Mouse (Mus musculus) effector memory CD4-positive, alpha-beta T cell, adult 7 months (primary cell): ENCODE results near the gene Bcdin3d. TPM values are rescaled to one million over a fixed set of nuclear protein-coding genes. Genes with fewer than 3 reads are reported as not detected.

Source experiments
- polyA plus RNA-seq: library from polyadenylated mRNA; unstranded; fragments of 100-300 nt; shearing (Covaris generic); gene quantifications from one replicate; pipeline ENCODE4 v1.2.1, GENCODE M21; 2017

Bcdin3d gene
- 10.3 TPM for polyA plus RNA-seq

GRCm38 (mm10) chr15:99474576-99474926, at the start of gene Bcdin3d:
TSS of gene Bcdin3d (minus strand) at chr15:99474730.

GRCm38 (mm10) chr15:99457606-99458401, 16.7 kb downstream of the Bcdin3d start, which contains the start of gene Nckap5l:
TSS of gene Nckap5l (minus strand) at chr15:99457748.

Other genes starting within 250 kb of the Bcdin3d start
- gene Kcnh3, start 249.9 kb downstream of the Bcdin3d start, polyA plus RNA-seq, result 1.5 TPM
- 71.0 TPM for gene Mcrs1, start 222.8 kb downstream of the Bcdin3d start, polyA plus RNA-seq
- 12.8 TPM for gene Prpf40b, start 179.6 kb downstream of the Bcdin3d start, polyA plus RNA-seq
- 0.20 TPM for gene Fam186b, start 178.8 kb downstream of the Bcdin3d start, polyA plus RNA-seq
- 24.9 TPM for gene Fmnl3, start 104.2 kb downstream of the Bcdin3d start, polyA plus RNA-seq
- 142 TPM for gene Tmbim6, start 81.8 kb downstream of the Bcdin3d start, polyA plus RNA-seq
- 8.0 TPM for gene Nckap5l, start 17.0 kb downstream of the Bcdin3d start, polyA plus RNA-seq
- gene Faim2, start 53.4 kb upstream of the Bcdin3d start, polyA plus RNA-seq, result not detected
- gene Aqp2, start 104.3 kb upstream of the Bcdin3d start, polyA plus RNA-seq, result not detected
- gene Aqp5, start 116.1 kb upstream of the Bcdin3d start, polyA plus RNA-seq, result not detected
- not detected for gene Aqp6, start 126.7 kb upstream of the Bcdin3d start, polyA plus RNA-seq
- gene Racgap1, start 176.9 kb upstream of the Bcdin3d start, polyA plus RNA-seq, result 17.6 TPM
- gene Asic1, start 195.6 kb upstream of the Bcdin3d start, polyA plus RNA-seq, result 0.29 TPM
- 18.4 TPM for gene Smarcd1, start 227.4 kb upstream of the Bcdin3d start, polyA plus RNA-seq
- gene Gm17349, start 230.8 kb upstream of the Bcdin3d start, polyA plus RNA-seq, result not detected
- 0.18 TPM for gene Gpd1, start 242.8 kb upstream of the Bcdin3d start, polyA plus RNA-seq